In the genomic region with DNA sequence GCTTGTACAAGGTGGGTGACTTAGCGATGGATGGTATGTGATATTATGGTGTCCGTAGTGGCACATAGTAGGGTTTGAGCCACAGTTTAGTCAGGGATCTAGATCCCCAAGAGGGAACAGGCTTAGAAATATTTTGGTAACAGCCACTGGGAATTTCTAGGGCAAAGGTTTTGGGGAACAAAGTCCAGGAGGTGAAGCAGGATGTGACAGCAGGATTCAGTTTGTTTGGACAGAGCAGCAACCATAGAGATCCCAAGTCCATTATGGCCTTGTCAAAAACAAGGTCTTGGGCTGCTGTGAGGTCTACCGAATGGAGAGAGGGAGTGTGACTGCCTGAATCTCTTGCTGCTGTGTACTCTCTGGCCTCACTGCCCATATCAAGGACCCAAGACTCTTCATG, we compare ENCODE assay signal across 22 mouse cellular contexts. TPM values are rescaled to one million over a fixed set of nuclear protein-coding genes. Genes with fewer than 3 reads are reported as not detected.
"Had no signal": no experiment of that assay in that cellular context is flagged by ENCODE, and none has a peak within 500 bp of the region (broad histone marks: within the 10 kb centered on the region; RNA-seq: fewer than 3 reads in every experiment).

No protein-coding gene starts in this region.

- H3K4me1 ChIP-seq: lung, embryonic 15.5 days; megakaryocyte, embryonic 14.5 days; midbrain, embryonic 13.5 days; midbrain, embryonic 15.5 days; neural tube, embryonic 12.5 days; stomach, embryonic 15.5 days had no signal

- H3K4me2 ChIP-seq: lung, embryonic 15.5 days; midbrain, embryonic 11.5 days; midbrain, embryonic 13.5 days; midbrain, embryonic 15.5 days; neural tube, embryonic 12.5 days; stomach, embryonic 15.5 days had no signal

- H3K9me3 ChIP-seq: lung, embryonic 15.5 days; megakaryocyte, embryonic 14.5 days; midbrain, embryonic 13.5 days; midbrain, embryonic 15.5 days; neural tube, embryonic 12.5 days; stomach, embryonic 15.5 days had no signal

- DNase-seq: lung, adult 2 months; lung, postnatal 14 days; lung, postnatal 36 days; right cerebral cortex, postnatal 14 days; thymus, adult 2 months; thymus, postnatal 25 days; thymus, postnatal 4 days had no signal

- H3K9ac ChIP-seq: lung, embryonic 15.5 days; midbrain, embryonic 13.5 days; midbrain, embryonic 15.5 days; neural tube, embryonic 12.5 days; stomach, embryonic 15.5 days had no signal

- H3K36me3 ChIP-seq: lung, embryonic 15.5 days; midbrain, embryonic 13.5 days; midbrain, embryonic 15.5 days; neural tube, embryonic 12.5 days; stomach, embryonic 15.5 days had no signal

- H3K4me3 ChIP-seq: lung, embryonic 15.5 days; megakaryocyte, embryonic 14.5 days; midbrain, embryonic 13.5 days; midbrain, embryonic 15.5 days; neural tube, embryonic 12.5 days; stomach, embryonic 15.5 days had no signal

- H3K27ac ChIP-seq: lung, embryonic 15.5 days; macrophage; midbrain, embryonic 13.5 days; midbrain, embryonic 15.5 days; neural tube, embryonic 12.5 days; stomach, embryonic 15.5 days; stomach, postnatal 0 days had no signal

- H3K27me3 ChIP-seq: lung, embryonic 15.5 days; midbrain, embryonic 13.5 days; midbrain, embryonic 15.5 days; neural tube, embryonic 12.5 days; stomach, embryonic 15.5 days had no signal

- ATAC-seq: lung, postnatal 0 days; midbrain, embryonic 13.5 days; midbrain, embryonic 15.5 days had no signal

RNA-seq across cellular contexts. Expression of gene Cyp2d9, which starts 10.4 kb away (rescaled TPM):
- polyA plus RNA-seq: lung, embryonic 15.5 days; lung, postnatal 0 days; macrophage; midbrain, embryonic 11.5 days; midbrain, embryonic 13.5 days; midbrain, embryonic 15.5 days; midbrain, postnatal 0 days; neural tube, embryonic 12.5 days; neural tube, embryonic 14.5 days; spleen, adult 2 months; testis, adult 2 months; urinary bladder, adult 2 months had no signal

RNA-seq across cellular contexts. Expression of gene Cyp2d10, which starts 36.7 kb away (rescaled TPM):
- polyA plus RNA-seq: lung, embryonic 15.5 days; lung, postnatal 0 days; macrophage; midbrain, embryonic 11.5 days; midbrain, embryonic 13.5 days; midbrain, embryonic 15.5 days; midbrain, postnatal 0 days; neural tube, embryonic 12.5 days; neural tube, embryonic 14.5 days; testis, adult 2 months; urinary bladder, adult 2 months had no signal

RNA-seq across cellular contexts. Expression of gene Cyp2d11, which starts 49.8 kb away (rescaled TPM):
- polyA plus RNA-seq: lung, adult 2 months; lung, embryonic 15.5 days; lung, postnatal 0 days; macrophage; midbrain, embryonic 11.5 days; midbrain, embryonic 13.5 days; midbrain, embryonic 15.5 days; midbrain, postnatal 0 days; neural tube, embryonic 12.5 days; neural tube, embryonic 14.5 days; spleen, adult 2 months; stomach, embryonic 15.5 days; stomach, postnatal 0 days; testis, adult 2 months; thymus, adult 2 months; urinary bladder, adult 2 months had no signal
